Comparison of ENCODE assay signal across 19 mouse cellular contexts in the genomic region with DNA sequence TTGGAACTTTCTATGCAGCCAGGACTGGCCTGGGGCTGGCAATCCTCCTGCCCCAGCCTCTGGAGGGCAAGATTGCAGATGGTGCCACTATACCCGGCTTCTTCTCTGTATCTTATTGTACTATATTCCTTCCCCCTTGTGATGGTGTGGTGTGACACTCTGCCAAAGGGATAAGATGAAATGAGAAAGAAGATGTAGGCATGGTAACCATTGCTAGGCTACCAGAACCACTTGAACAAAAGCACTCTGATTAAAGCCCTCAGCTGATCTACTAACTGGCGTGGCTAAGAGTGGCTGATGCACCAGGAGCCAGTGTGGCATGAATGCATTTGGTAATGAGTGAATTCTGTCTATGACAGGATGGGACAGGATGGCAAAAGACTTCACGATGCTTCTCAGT. TPM values are rescaled to one million over a fixed set of nuclear protein-coding genes. Genes with fewer than 3 reads are reported as not detected.
DNase-seq lines count a peak whose midpoint lies in the region; ATAC-seq and TF ChIP-seq lines count a peak whose summit lies in the region.
"Had no signal": no experiment of that assay in that cellular context is flagged by ENCODE, and none has a peak within 500 bp of the region (broad histone marks: within the 10 kb centered on the region; RNA-seq: fewer than 3 reads in every experiment).

A gene (minus strand): TSS at position 29 of the 400 bp plus-strand sequence.

- no peak for DNase-seq in frontal cortex, postnatal 25 days (ENCODE audit: low spot score in 2 of 2)
- no peak for DNase-seq in testis, postnatal 14 days (ENCODE audit: low spot score)
- peak; percentile 26 for DNase-seq in layer of hippocampus, adult 9-10 months (ENCODE audit: low spot score)
- DNase-seq in telencephalon, adult 2 months (ENCODE audit: low read depth, low spot score), result peak; percentile 40
- no peak for DNase-seq in lung, postnatal 25 days (ENCODE audit: low spot score)
- DNase-seq: adrenal gland, adult 2 months; kidney, postnatal 10 days; spleen, adult 18-20 months had no signal

- 0 out of 2 replicates have a peak, but pooled peaks cover 4% of the 10 kb centered on the region for H3K4me1 ChIP-seq in testis, adult 2 months (ENCODE audit: control insufficient read depth, insufficient read depth, low read length)
- H3K4me1 ChIP-seq: embryonic facial prominence, embryonic 15.5 days had no signal

- no peak for TF ChIP-seq POLR2A in testis, adult 2 months (IDR thresholded peaks at IDR 0.05; ENCODE audit: control insufficient read depth, low read depth, low read length)

- H3K4me3 ChIP-seq in testis, adult 2 months (ENCODE audit: control insufficient read depth, low read depth, low read length), result peak within 1 kb of the TSS; percentile 87
- H3K4me3 ChIP-seq: embryonic facial prominence, embryonic 15.5 days had no signal

- H3K36me3 ChIP-seq in testis, adult 2 months (ENCODE audit: control insufficient read depth, insufficient read depth, low read length), result no peaks in the 10 kb centered on the region
- H3K36me3 ChIP-seq: embryonic facial prominence, embryonic 15.5 days had no signal

- H3K27me3 ChIP-seq in testis, adult 2 months (ENCODE audit: control insufficient read depth, insufficient read depth, low read length), result no peaks in the 10 kb centered on the region
- H3K27me3 ChIP-seq: embryonic facial prominence, embryonic 15.5 days had no signal

- peak within 1 kb of the TSS; percentile 63 for H3K27ac ChIP-seq in testis, adult 2 months (ENCODE audit: control insufficient read depth, insufficient read depth, low read depth, low read length)
- H3K27ac ChIP-seq: embryonic facial prominence, embryonic 15.5 days; stomach, postnatal 0 days had no signal

- TF ChIP-seq CTCF in testis, adult 2 months (IDR thresholded peaks at IDR 0.05; ENCODE audit: control insufficient read depth, insufficient read depth, insufficient replicate concordance, low read depth, low read length), result no peak

- peak; percentile 55; the same call in 1 of the 2 replicates for ATAC-seq in frontal cortex, adult (ENCODE audit: low TSS enrichment)
- no peak for ATAC-seq in inflammation-experienced regulatory T-cells, adult 6 months
- ATAC-seq: intestine, embryonic 16.5 days had no signal

RNA-seq across cellular contexts. Expression of the gene that starts here (rescaled TPM):
- 28.1 and 31.8 TPM in 2 replicates for polyA plus RNA-seq in testis, adult 2 months (2012; rRNA removed)
- polyA plus RNA-seq in inflammation-experienced regulatory T-cells, adult 6 months (2017; shearing (Covaris generic)), result not detected
- polyA plus RNA-seq: adrenal gland, adult 2 months; embryonic facial prominence, embryonic 15.5 days; gonadal fat pad, adult 2 months; heart, postnatal 0 days; intestine, embryonic 16.5 days; liver, embryonic 11.5 days; lung, embryonic 16.5 days; neural tube, embryonic 11.5 days; stomach, postnatal 0 days had no signal

Comparison
In these comparisons a context has a peak if more than half of its experiments do, and no peak if none do; other contexts are left out.
1. RNA of the gene that starts here (polyA plus RNA-seq): 28.1 to 31.8 TPM in testis, adult 2 months; not detected in inflammation-experienced regulatory T-cells, adult 6 months; every median in the first group is over 10 times any median in the second.
2. DNase-seq: peak in layer of hippocampus, adult 9-10 months (single experiment) and telencephalon, adult 2 months (single experiment); none in frontal cortex, postnatal 25 days (0 of 2), testis, postnatal 14 days (single experiment) and lung, postnatal 25 days (single experiment).